Mouse (Mus musculus) frontal cortex, adult 2 months (tissue): ENCODE measurements around the gene Gpr135. TPM values are rescaled to one million over a fixed set of nuclear protein-coding genes. Genes with fewer than 3 reads are reported as not detected.
A peak's percentile ranks its signal among the peaks of the same experiment; 100 is the strongest.
"Not testable (repeated sequence)": the region's sequence is repeated elsewhere in the genome, so short reads cannot be mapped to it uniquely, and the experiment has no call there.

Experiments
- DNase-seq, 2 experiments: peaks; one replicate each; pipeline ENCODE4 v3.0.0; 2022; ENCODE audit warnings: low spot score in 1 of 2; ENCODE audit errors: extremely low spot score in 1 of 2
- polyA plus RNA-seq: library from polyadenylated mRNA; depleted of rRNA; stranded (reverse); fragments of >200 nt; gene quantifications from 2 replicates; pipeline ENCODE4 v1.2.3, GENCODE M21; 2012; rRNA removed

Gpr135 gene
- polyA plus RNA-seq, 1 experiment: 10.6 TPM

DNA sequence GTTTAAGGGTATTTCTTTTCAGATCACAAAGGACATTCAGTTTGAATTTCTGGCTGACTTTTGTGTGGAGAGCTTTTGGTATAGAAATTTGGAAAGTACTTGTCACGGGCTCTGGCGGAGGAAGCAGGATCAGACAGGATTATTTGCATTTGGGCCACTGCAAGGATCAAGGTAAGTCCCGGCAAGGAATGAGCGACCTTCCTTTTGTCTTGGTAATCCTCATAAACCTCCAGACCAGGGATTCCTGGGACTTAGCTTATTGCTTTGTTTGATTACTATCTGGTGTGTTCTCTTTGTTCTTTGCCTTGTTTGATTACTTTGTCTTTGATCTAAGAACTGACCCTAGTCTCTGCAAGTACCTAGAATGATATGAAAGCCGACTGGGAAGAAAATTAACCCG is 17.1 kb downstream of the Gpr135 start:
- DNase-seq: no peak

DNA sequence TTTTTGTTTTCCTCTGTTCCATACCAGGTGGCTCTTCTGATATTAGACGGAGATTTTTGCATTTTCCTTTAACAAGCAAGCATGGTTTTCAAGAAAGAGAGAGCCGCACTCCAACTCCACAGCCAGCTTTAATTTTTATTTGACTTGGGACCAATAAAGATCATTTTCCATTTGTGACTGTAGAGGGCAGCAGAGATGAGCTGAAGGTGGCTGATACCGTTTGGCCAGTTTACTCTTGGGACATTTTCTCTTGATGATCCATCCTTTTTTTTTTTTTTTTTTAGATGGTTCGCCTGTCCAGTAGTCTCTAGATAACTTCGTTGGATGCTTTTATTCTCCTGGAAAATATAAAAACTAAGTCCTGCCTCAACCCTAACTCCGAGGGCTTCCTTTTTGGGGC is 17.6 kb downstream of the Gpr135 start:
- peak in 1 of 2 experiments; percentile 67 for DNase-seq

DNA sequence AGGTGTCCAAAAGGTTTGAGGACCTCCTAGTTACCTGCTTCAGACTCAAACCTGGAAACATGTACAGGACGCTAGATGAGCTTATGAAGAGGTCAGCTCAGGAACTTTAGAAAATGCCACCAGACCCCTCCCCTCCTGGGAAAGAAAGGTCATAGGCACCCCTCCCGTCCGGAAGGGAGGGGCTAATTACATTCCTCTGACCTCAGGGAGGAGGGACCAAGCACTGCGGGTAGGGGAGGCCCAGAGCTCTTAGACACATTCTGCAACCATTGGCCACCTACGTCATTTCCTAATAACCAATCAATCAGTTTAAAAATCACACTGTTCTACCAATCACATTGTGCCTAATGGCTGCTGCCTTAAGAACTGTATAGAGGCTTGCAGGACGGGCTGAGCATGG is 18.4 kb downstream of the Gpr135 start:
- DNase-seq: no peak

DNA sequence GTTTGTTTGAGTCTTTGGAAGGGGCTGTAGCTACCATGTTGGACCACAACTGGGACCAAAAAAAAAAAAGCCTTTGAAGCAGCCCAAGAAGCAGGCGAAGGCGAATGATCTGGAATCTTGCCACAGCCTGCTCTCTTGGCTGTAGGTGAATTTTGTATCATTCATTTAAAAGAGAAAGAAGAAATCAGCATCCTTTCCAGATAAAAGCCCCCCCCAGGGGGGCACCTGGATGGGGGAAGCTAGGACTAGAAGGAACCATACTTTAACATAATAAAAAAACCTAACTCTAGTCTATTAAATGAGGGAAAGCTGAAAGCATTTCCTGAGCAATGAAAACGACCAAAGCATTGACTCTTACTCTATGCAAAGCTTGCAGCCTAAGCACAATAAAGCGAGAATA is 20.1 kb downstream of the Gpr135 start:
- no peak for DNase-seq

DNA sequence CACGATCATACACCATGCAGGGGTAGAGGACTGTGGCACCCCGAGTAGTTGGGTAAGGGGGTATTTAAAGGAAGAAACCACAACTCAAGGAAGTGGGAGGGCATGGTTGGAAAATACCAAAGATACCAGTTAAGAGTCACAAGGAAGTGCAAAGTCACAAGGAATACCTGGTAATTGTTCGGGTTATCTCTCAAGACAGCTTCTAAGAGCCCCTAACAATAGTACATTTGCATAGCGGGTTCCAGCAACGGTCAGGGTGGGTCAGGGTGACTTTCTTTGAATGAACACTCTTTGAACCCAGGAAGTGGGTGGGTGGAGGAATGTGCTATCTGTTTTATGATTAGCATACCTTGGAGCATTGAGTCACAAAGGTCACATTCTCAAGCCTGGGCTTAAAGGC is 20.8 kb downstream of the Gpr135 start:
- DNase-seq: not testable (repeated sequence)

DNA sequence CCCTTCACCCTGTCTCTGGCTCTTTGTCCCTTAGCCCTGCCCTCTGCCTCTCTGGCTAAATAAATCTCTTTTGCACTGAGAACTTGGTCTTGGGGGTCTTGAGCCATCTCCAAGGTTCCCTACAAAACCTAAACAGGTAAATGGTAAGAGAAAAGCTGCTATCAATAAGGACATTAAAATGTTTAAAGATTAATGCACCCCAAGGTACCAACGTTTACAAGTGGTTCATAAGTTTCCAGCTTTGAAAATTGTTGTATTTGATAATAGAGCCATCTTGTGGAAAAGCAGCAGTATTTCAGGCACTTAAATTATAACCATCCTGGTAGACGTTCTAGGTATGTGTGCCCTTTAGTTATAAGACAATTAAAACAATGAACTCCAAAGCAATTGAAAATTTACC is 23.4 kb downstream of the Gpr135 start:
- peak in 1 of 2 experiments; percentile 19 for DNase-seq

DNA sequence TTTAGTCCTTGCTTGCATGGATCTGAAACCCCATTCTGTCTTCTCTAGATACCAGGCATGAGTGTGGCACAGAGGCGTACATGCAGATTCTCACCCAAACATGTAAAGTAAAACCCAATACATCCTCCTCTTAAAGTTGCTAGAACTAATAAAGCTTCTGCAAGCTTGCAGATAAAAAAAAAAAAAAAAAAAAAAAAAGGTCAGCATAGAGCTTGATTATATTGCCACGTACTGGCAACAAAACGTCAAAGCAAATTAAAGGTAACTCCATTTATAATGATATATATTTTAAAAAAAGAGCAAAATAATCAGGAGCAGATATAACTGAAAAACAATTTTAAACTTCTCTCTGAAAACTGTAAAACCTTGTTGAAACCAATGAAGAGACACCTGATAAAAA is 29.7 kb downstream of the Gpr135 start:
- no peak for DNase-seq

DNA sequence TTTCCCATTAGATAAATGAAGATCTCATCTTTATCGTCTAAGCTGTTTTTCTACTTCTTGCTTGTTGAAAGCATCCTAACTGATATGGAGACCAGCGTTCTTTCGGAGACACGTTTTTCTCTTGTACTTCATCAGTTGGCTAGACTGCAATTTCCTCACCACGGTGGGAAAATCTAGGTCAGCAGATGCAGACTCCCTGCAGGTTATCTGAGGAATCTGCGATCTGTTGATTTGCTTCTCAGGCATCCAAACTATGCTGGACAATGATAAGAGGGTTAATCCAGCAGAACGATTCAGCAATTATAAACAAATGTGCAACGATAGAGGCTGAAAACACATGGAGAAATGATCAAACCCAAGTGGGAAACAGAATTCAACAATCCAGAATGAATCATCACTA is 31.4 kb downstream of the Gpr135 start:
- DNase-seq: no peak

DNA sequence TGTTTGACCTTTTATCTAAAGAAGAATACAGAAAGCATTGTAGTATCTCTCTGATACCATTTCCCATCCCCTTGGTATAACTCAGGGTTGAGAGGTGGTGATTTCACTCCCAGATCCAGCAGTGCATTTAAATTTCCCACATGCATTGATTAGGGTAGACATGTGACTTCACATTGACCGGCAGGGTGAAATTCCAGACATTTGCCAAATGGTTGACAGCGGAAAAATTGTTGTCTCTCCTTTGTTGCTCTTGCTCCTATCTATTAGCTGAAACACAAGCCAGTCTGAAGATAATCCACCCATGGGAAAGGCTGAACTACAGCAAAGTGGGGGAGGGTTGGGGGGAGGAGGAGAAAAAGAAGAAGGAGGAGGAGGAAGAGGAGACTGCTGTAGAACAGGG is 32.1 kb downstream of the Gpr135 start:
- DNase-seq: no peak

DNA sequence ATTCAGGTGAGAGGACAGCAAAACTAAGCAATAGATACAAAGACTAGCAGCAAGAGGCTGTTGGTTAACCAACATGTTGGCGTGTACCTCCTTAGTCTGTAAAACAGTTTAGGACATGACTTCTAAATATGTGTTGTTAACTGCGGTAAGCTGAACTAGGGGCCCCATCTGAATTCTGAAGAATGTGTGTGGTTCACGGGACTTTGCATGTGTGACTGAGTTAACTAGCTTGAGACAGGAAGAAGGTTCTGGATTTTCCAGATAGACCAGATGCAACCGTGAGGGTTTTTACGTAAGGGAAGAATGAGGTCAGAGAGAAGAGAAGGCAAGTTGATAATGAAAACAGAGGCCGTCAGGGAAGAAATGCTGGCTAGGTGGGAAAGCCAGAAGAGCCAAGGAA is 33.9 kb downstream of the Gpr135 start:
- DNase-seq: no peak

DNA sequence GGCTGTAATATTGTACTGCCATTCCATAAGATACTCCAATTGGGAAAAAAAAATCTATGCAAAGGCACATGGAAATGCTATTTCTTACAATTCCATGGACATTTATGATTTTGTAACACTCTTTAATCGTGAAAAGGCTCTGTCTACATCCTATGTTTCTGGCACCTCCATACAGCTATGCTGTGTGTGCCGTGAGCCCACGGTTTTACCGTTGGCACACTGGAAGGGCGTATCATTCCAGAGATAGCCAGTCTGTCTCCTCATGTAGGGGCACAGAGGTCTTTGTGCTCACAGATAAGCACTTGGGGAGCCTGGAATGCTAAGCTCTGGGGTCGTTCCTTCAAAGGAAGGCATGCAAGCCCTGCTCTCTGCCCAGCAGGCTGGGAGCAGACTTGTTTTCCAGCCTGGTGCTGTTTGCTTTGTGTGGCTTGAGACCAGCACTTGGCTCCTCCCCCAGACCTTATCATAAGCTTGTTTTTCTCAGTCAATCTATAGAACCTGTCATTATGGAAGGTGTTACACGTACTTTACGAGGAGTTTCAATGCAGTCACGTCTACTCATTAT is 34.7 kb downstream of the Gpr135 start:
- no peak for DNase-seq

DNA sequence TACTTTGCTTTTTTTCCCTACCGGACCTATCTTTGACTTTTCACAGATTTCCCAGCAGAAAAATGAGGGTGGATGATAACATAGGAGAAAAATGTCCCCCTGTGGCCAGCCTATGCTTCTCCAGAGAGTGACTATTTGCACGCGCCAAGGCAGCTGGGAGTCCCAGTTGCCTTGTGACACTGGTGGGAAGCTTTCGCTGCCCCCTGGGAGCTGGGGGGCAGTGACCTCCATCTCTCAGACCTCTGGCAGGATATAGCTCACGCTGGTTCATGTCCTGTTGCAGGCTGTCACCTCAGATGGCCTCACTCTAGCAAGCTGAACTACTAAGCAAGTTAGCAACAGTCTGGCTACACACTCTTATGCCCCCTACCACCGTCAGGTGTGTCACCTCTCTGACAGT is 39.1 kb downstream of the Gpr135 start:
- DNase-seq: no peak

DNA sequence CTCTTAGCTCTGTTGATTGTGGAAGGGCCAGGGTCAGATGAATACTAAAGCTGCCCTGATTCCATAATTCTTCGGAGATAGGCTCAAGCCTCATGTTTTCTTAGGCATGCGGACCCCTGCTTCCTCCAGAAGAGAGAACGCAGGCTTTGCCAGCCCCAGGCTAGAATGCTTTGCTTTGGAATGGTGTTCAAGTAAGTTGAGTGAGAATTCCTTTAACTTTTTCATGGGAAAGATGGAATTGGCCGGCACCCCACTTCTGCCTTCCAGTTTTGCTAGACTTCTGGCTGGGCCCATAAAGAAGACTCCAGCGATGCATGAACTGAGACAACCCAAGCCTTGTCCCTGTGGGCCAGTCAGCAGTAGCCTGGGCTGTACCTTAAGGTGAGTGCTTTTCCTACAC is 39.8 kb downstream of the Gpr135 start:
- DNase-seq: no peak

DNA sequence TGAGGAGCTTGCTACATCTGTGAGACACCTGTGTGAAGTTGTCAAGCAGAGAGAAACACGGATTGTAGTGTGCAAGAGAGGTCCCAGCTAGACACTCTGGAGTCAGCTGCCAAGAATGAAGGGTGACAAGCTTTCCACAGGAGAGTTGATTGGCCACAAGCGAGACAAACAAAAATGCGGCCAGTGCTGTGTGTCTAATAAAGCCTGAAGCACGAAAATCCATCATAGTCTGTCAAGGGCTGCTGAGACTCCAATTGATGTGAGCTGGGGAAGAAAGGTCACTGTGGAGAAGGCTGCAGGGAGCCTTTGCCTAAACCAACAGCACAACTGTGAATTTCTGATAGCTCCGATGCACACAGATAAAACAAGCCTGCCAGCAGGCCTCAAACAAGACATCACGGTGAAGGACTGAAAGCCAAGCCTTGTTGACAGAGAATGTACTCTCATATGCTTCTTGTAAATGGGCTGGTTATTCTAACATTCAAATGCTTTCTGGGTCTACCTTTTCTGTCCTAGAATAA is 45.6 kb downstream of the Gpr135 start:
- DNase-seq: no peak

DNA sequence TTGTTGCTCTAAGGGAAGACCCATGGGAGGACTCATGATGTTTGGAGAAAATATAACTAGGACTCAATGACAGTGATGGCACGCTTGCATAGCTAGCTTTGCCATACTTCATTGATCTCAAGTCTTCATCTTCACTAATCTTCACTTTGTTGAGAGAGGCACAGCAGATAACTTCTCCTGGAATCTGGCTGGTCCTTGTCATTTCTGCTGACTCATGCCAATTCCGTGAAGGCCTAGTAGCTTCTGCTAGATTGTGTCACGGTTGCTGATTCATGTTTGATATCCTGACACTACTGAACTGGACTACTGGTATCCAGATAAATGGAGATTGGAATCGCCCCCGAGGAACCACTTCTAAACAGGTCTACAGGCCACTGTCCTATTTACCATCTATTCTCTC is 47.4 kb downstream of the Gpr135 start:
- no peak for DNase-seq

DNA sequence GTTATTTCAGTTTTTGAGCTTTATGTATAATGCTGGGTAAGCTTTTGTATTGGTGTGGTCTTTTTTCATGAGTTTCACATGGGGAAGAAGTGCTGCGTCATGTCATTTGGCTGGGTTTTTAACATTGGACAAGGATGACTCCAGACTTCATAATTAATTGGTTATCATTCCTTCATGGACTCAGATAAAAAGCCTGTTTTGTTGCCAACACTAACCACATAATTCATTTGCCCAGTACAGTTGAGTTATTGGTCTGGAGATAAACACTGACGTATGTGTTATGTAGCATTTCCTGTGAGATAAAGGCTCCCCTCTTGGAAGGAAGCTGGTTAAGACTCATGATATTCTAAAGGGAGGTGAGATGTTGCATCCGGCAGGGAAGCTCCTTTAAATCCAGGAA is 48.1 kb downstream of the Gpr135 start:
- DNase-seq: no peak

DNA sequence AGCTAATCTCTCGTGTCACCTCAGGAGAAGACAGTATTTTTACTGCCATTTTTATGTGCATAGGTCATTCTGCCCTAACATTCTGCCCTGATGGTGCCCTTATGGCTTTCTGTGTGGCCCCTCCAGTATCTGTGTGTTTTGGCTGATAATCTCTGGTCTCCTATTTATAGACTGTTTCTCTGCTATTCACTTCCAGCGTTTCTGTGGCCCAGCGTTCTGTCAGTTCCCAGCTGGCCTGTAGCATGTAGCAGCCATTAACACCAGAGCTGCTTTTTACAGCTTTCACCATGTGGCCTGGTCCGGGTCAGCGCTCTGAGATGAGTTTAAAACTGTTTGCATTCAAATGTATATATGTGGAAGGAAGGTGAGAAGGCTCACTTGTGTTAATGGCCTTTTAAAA is 49.4 kb downstream of the Gpr135 start:
- no peak for DNase-seq

DNA sequence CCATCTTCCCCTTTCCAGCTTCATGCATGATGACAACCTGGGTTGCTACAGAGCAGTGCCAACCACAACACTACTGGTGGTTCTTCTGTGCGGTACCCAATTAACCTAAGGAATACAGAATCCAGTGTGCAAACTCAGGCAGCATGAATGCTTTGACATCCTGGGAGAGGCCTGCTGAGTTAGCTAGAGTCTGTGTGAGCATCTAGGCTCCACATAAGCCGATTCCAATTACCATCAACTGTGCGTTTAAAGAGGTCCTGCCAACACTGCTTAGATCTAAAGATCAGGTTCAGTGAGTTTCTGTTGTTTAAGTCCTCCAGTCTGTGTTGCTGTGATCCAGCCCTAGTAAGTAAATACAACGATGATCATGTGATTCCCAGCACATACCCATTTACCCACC is 50.6 kb downstream of the Gpr135 start:
- DNase-seq: no peak

Other genes starting within 250 kb of the Gpr135 start
- 25.5 and 27.2 TPM in 2 replicates for gene Daam1, start 240.0 kb downstream of the Gpr135 start, polyA plus RNA-seq
- 6.4 and 6.7 TPM in 2 replicates for gene L3hypdh, start 14.3 kb upstream of the Gpr135 start, polyA plus RNA-seq
- gene Jkamp, start 14.5 kb upstream of the Gpr135 start, polyA plus RNA-seq: 73.2 and 78.9 TPM in 2 replicates
- 0.02 TPM in 1 of 2 replicates, not detected in the other for gene Ccdc175, start 113.9 kb upstream of the Gpr135 start, polyA plus RNA-seq